Mouse (Mus musculus) neural tube, embryonic 11.5 days (tissue): Measurements from ENCODE around the gene Fstl3. TPM values are rescaled to one million over a fixed set of nuclear protein-coding genes. Genes with fewer than 3 reads are reported as not detected.

Source experiments
- ATAC-seq: fragments of 200-750 bp; cut with Nextera tagmentation; 2 replicates; pipeline ENCODE4 v1.8.0; 2017; ENCODE audit warnings: moderate number of reproducible peaks, mild to moderate bottlenecking, moderate TSS enrichment, moderate library complexity; ENCODE audit not compliant: insufficient read depth, low FRiP score, low TSS enrichment
- DNase-seq: peaks from one replicate; pipeline ENCODE4 v3.0.0-alpha.2; 2015; ENCODE audit warnings: low spot score
- H3K27ac ChIP-seq: fragments of 300-500 bp; sonication (generic); 2 replicates; pipeline ENCODE4 v1.5.1; 2014; ENCODE audit warnings: low read depth, mild to moderate bottlenecking, low read length
- H3K27me3 ChIP-seq: fragments of 300-500 bp; sonication (generic); 2 replicates; pipeline ENCODE4 v1.6.1; 2014; ENCODE audit warnings: mild to moderate bottlenecking, low read length, mixed read lengths; ENCODE audit not compliant: control insufficient read depth, insufficient read depth
- H3K36me3 ChIP-seq: fragments of 300-500 bp; sonication (generic); 2 replicates; pipeline ENCODE4 v1.6.1; 2014; ENCODE audit warnings: mild to moderate bottlenecking, low read length, moderate library complexity, mixed read lengths; ENCODE audit not compliant: control insufficient read depth, insufficient read depth
- H3K4me1 ChIP-seq: fragments of 300-500 bp; sonication (generic); 2 replicates; pipeline ENCODE4 v1.6.1; 2014; ENCODE audit warnings: low read length, mixed read lengths; ENCODE audit not compliant: control insufficient read depth, insufficient read depth
- H3K4me2 ChIP-seq: fragments of 300-500 bp; sonication (generic); 2 replicates; pipeline ENCODE4 v1.6.1; 2014; ENCODE audit warnings: low read depth, mild to moderate bottlenecking, moderate library complexity
- H3K4me3 ChIP-seq: fragments of 300-500 bp; sonication (generic); 2 replicates; pipeline ENCODE4 v1.5.1; 2014; ENCODE audit warnings: low read depth, low read length
- H3K9ac ChIP-seq: fragments of 300-500 bp; sonication (generic); 2 replicates; pipeline ENCODE4 v1.6.1; 2014; ENCODE audit warnings: mild to moderate bottlenecking, low read length
- H3K9me3 ChIP-seq: fragments of 300-500 bp; sonication (generic); 2 replicates; pipeline ENCODE4 v1.6.1; 2016; ENCODE audit warnings: low read length; ENCODE audit not compliant: control insufficient read depth
- WGBS: fragments of 180-500 bp; shearing (Covaris S2); extraction: QIAGEN DNeasy Blood & Tissue Kit; methylation state at CpG from one replicate; pipeline ENCODE4 v1.1.7; 2014; 5-methylcytosine and 5-hydroxymethylcytosine counted together
- polyA plus RNA-seq: library from polyadenylated mRNA; unstranded; fragments of >200 nt; fragmentation: Nextera tagmentation; extraction: Ambion mirVana; gene quantifications from 2 replicates; pipeline ENCODE4 v1.2.1, GENCODE M21; 2014

The Fstl3 gene
- polyA plus RNA-seq, 1 experiment from 2014 or later, result 1.3 TPM

GRCm38 (mm10) chr10:79779193-79779592 is 2.1 kb downstream of the Fstl3 start:
- Histone ChIP-seq H3K4me1 (peaks cover 5% of the 10 kb centered on the region; the same call in 1 of the 2 replicates), H3K9me3 (no peaks in the 10 kb centered on the region), H3K27ac (no peak overlapping the region), H3K36me3 (no peaks in the 10 kb centered on the region), H3K4me2 (no peak overlapping the region), H3K9ac (no peak overlapping the region), H3K27me3 (peaks cover 36% of the 10 kb centered on the region), H3K4me3 (no peak overlapping the region)
- 19% methylated on average over 2 of the region's 2 CpGs for WGBS
- no peak for DNase-seq
- ATAC-seq, result no peak

GRCm38 (mm10) chr10:79779784-79780663 is 3.0 kb downstream of the Fstl3 start:
- WGBS, result 2% methylated on average over 55 of the region's 55 CpGs
- peaks cover 37% of the 10 kb centered on the region for H3K27me3 ChIP-seq
- H3K27ac ChIP-seq, result 0 out of 2 replicates have a peak overlapping the region, but pooled peaks have one; percentile 20
- H3K36me3 ChIP-seq, result no peaks in the 10 kb centered on the region
- ATAC-seq (peak; percentile 87), DNase-seq (peak; percentile 96)
- H3K9ac ChIP-seq, result no peak overlapping the region
- H3K4me3 ChIP-seq, result peak overlapping the region; percentile 26
- H3K4me1 ChIP-seq, result peaks cover 8% of the 10 kb centered on the region; the same call in 1 of the 2 replicates
- no peaks in the 10 kb centered on the region for H3K9me3 ChIP-seq
- H3K4me2 ChIP-seq, result peak overlapping the region; percentile 45

- Histone ChIP-seq H3K4me3 (peak overlapping the region; percentile 26), H3K4me2 (peak overlapping the region; percentile 45), H3K4me1 (peaks cover 8% of the 10 kb centered on the region; the same call in 1 of the 2 replicates), H3K9me3 (no peaks in the 10 kb centered on the region), H3K27ac (0 out of 2 replicates have a peak overlapping the region, but pooled peaks have one; percentile 20), H3K36me3 (no peaks in the 10 kb centered on the region), H3K9ac (no peak overlapping the region), H3K27me3 (peaks cover 37% of the 10 kb centered on the region)
- ATAC-seq (no peak; the same call in 1 of the 2 replicates), DNase-seq (peak; percentile 63)
- WGBS, result 2% methylated on average over 13 of the region's 13 CpGs
Observed at GRCm38 (mm10) chr10:79780664-79781015, 3.6 kb downstream of the Fstl3 start.

GRCm38 (mm10) chr10:79781139-79781538 is 4.1 kb downstream of the Fstl3 start:
- H3K4me3 ChIP-seq, result no peak overlapping the region
- H3K36me3 ChIP-seq, result no peaks in the 10 kb centered on the region
- H3K4me2 ChIP-seq, result peak overlapping the region; percentile 45
- H3K9me3 ChIP-seq, result no peaks in the 10 kb centered on the region
- H3K9ac ChIP-seq, result no peak overlapping the region
- ATAC-seq, result no peak
- peaks cover 37% of the 10 kb centered on the region for H3K27me3 ChIP-seq
- no peak for DNase-seq
- no peak overlapping the region for H3K27ac ChIP-seq
- peaks cover 8% of the 10 kb centered on the region; the same call in 1 of the 2 replicates for H3K4me1 ChIP-seq
- WGBS, result 34% methylated on average over 21 of the region's 21 CpGs

GRCm38 (mm10) chr10:79781956-79782355 is 4.9 kb downstream of the Fstl3 start:
- H3K36me3 ChIP-seq, result no peaks in the 10 kb centered on the region
- no peak for DNase-seq
- no peak overlapping the region for H3K27ac ChIP-seq
- H3K9me3 ChIP-seq, result no peaks in the 10 kb centered on the region
- WGBS, result 42% methylated on average over 5 of the region's 5 CpGs
- no peak for ATAC-seq
- H3K27me3 ChIP-seq, result peaks cover 34% of the 10 kb centered on the region
- H3K4me2 ChIP-seq, result no peak overlapping the region
- H3K4me1 ChIP-seq, result peaks cover 8% of the 10 kb centered on the region; the same call in 1 of the 2 replicates
- no peak overlapping the region for H3K4me3 ChIP-seq
- no peak overlapping the region for H3K9ac ChIP-seq

GRCm38 (mm10) chr10:79783050-79783449 is 6.0 kb downstream of the Fstl3 start:
- peaks cover 25% of the 10 kb centered on the region for H3K27me3 ChIP-seq
- no peaks in the 10 kb centered on the region for H3K36me3 ChIP-seq
- WGBS, result 66% methylated on average over 7 of the region's 7 CpGs

GRCm38 (mm10) chr10:79783920-79784800 is 7.1 kb downstream of the Fstl3 start:
- Histone ChIP-seq H3K9ac (no peak overlapping the region), H3K4me1 (0 out of 2 replicates have a peak, but pooled peaks cover 4% of the 10 kb centered on the region), H3K27ac (no peak overlapping the region), H3K9me3 (no peaks in the 10 kb centered on the region), H3K4me2 (no peak overlapping the region), H3K36me3 (no peaks in the 10 kb centered on the region), H3K27me3 (peaks cover 15% of the 10 kb centered on the region), H3K4me3 (no peak overlapping the region)
- peak; percentile 64 for DNase-seq
- WGBS, result 38% methylated on average over 27 of the region's 27 CpGs
- ATAC-seq, result no peak

More at GRCm38 (mm10) chr10:79783050-79783449, 6.0 kb downstream of the Fstl3 start:
- Histone ChIP-seq H3K9me3 (no peaks in the 10 kb centered on the region), H3K4me3 (no peak overlapping the region), H3K9ac (no peak overlapping the region), H3K4me2 (no peak overlapping the region), H3K27ac (no peak overlapping the region), H3K4me1 (peaks cover 5% of the 10 kb centered on the region; the same call in 1 of the 2 replicates)
- DNase-seq (no peak), ATAC-seq (no peak)

GRCm38 (mm10) chr10:79788386-79789158 is 11.5 kb downstream of the Fstl3 start:
- Histone ChIP-seq H3K27me3 (peaks cover 3% of the 10 kb centered on the region; the same call in 1 of the 2 replicates), H3K4me2 (no peak overlapping the region), H3K36me3 (no peaks in the 10 kb centered on the region), H3K9me3 (no peaks in the 10 kb centered on the region), H3K9ac (no peak overlapping the region), H3K4me1 (0 out of 2 replicates have a peak, but pooled peaks cover 4% of the 10 kb centered on the region), H3K4me3 (no peak overlapping the region), H3K27ac (no peak overlapping the region)
- DNase-seq (peak; percentile 75), ATAC-seq (no peak)
- 32% methylated on average over 7 of the region's 7 CpGs for WGBS
